Mouse (Mus musculus) embryo, embryonic 11.5 days (tissue): ENCODE measurements around the gene Kif27.
"Not testable (repeated sequence)": the region's sequence is repeated elsewhere in the genome, so short reads cannot be mapped to it uniquely, and the experiment has no call there.

Experiments used
- DNase-seq: peaks from one replicate; pipeline ENCODE4 v3.0.0-alpha.2; 2012; ENCODE audit warnings: low read depth, low spot score

Kif27 gene

DNA sequence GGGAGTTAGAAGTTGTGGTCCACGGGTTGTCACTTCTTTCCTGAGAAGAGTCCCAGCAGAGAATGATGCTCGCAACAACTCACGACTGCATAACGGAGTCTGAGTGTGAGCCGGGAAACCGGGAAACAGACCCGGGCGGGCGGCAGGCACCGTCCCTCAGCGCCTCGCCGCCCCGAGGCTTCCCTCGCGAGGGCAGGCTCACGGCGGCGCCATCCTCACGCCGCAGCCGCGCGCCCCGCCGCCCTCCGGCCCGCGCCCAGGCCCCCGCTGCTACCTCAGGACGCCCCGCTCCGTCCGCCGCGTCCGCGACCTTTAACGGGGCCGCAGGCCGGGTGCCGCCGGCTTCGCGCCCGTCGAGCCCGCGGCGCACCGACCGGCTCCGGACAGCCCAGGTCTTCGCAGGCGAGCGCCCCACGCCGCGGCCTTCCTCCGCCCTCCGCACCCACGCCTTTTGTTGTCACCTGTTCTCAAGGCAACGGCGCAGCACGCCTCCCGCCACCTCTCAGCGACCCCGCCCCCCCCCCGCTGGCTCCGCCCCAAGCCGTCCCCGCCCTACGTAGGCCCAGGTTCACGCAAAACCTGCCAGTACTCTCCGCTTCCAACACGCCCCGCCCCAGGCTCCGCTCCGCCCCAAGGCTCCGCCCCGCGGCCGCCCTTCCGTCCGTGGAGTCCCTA is at the start of gene Kif27:
Gene Kif27, minus strand, starts transcription at position 494 of the 675 bp plus-strand sequence.
- DNase-seq, result peak; percentile 83

DNA sequence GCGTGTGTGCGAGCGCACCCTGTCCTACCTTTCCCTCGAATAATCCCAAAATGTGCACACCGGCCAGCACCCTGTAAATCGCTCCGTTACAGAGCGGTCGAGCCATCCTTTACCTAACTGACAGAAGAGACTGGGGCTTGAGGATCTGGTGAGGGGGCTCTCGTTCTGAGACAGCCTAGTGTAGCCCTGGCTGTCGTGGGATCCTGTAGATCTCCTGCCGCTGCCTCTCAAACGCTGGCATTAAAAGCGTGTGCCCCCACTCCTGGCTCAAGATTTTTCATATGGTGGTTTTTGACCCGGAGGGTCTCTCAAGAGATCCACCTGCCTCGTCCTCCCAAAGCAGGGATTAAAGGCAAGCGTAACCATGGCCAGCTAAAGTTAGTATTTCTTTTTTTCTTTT is 44.3 kb upstream of the Kif27 start, which contains the start of gene Hnrnpk:
Gene Hnrnpk, minus strand, starts transcription at position 101 of the 400 bp plus-strand sequence.
- DNase-seq, result not testable (repeated sequence)

DNA sequence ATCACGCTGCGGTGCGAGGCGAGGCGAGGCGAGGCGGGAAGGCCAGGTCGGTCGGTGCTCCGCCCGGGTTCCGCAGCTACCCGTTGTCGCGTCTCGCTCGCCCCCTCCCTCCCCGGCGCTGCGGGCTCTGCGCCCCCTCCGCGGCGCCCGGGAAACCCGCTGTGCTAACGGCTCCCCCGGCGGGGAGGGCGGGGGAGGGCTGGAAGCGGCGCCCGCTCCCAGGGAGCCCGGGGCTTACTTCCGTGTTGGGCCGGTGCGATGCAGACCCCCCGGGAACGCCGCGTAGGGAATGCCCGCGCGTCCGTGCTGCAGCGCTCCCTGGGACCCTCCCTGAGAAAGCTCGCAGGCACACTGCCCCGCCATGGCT is 43.8 kb upstream of the Kif27 start:
- no peak for DNase-seq

DNA sequence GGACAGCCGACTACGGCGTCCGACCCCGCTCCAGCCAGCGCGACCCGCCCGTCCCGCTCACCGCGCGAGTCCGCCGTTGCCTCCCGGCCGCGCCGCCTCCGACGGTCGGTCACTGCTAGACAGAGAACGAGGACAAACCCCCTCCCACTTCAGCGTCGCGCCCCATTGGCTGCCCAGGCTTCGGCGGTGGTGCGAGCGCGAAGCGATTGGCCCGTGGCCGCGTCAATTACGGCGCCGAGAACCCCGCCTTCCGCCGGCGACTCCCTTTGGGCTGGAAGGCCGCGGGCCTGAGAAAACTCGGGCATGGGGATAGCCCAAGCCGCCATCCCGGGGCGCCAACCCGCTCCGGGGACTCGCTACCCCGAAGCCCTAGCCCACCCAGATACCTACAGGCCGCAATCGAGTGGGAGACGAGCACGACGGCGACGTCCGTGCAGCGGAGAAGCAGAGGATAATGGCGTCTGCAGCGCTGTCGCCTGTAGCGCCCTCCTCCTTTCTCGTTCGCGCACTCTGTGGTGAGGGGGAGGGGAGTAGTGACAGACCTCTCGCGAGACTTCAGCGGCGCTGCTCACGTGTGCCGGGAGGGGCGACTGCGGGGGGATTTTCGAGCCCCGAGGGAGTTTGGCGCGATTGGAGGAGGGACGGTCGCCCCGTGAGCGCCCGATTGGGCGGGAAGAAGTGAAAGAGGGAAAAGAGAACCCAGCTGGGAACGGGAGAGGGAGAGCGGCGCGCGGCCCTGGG is 43.3 kb upstream of the Kif27 start, which contains the start of gene Rmi1:
Gene Rmi1, plus strand, starts transcription at position 246 of the 741 bp plus-strand sequence.
- peak; percentile 98 for DNase-seq

DNA sequence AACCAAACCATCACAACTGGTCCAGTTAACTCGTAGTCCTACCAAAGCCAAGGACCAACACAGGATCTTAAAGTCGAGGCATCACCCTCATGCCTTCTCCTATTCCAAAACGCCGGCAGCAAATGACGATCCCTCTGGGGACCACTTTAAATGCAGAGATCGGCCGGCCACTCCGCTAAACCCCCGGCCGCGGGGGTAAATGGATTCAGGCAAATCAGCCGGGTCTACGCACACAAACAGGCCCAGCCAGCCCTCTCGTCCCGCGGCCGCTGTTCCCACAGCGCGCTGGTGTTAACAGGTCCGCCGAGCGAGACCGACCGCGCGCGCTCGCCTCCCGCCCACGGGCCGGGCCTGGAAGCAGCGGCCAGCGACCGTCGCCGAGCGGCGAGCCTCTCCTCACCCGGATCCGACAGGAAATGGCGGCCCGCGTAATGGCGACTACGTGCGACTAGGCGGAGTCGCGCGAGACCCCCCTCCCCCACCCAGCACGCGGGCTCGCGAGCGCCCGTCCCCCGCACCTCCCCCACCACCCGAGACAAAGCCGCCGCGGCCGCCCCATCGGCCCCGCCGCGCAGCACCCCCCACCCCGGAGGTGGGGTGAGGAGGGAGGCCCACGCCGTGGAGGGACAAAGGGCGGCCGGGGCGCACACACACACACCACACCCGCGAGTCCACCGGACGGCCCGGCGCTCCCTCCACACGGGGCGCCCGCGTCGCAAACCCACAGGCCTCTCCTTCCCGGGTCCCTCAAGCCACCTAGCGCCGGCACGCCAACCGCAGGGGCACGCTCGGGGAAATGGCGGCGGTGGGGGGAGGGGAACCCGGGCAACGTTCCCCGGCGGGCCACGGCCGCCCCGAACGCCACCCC is 42.4 kb upstream of the Kif27 start:
- DNase-seq, result peak; percentile 70

DNA sequence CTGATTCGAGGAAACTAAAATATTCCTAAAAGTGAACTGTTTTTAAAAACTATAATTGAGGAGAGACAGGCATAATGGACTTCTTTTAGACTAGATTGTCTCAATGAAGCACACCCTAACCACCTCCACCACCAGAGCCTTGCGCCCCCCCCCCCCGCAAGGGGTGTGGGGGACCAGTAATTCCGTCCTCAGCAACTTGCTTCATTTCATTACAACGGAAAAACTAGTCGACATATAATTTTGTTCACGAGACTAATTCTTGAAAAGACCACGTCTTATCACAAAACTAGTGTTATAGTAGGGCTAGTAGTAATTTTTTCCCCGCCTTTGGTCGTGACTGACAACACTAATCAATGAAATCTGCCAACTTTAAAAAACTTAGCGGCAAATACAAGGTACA is 41.7 kb upstream of the Kif27 start:
- no peak for DNase-seq

DNA sequence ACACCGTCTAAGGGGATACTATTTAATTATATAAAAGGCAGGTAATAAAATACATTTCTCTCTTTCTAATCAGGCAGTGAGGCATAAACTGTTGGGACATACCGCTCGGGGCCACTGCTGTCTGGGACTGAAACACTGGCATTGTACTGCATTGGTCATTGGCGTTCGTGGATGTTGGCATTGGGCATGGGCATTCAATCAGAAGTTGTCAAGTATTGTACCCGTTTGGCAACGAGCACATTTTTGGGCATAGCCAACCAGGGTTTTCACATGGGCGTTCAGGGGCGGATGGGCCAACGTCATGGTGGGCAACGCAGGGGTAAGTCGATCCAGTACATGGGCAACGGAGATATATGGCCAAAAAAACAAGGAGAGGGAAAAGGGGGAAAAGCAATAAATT is 38.7 kb upstream of the Kif27 start:
- no peak for DNase-seq

DNA sequence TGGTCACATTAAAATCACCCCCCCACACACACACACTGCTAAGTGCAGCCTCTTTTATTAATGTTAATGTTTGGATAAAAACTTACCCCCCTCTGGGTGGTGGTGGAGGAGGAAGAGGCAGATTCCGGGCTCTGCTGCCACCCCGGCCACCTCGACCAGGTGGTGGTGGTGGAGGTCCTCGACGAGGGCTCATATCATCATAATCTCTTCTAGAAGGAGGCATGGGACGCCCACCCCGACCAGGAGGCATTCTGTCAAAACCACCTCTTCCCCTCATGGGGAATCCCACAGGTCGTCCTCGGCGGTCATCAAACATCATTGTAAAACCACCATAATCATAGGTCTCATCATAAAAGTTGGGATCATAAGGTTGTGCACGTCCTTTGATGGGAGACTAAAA is 35.5 kb upstream of the Kif27 start:
- not testable (repeated sequence) for DNase-seq

DNA sequence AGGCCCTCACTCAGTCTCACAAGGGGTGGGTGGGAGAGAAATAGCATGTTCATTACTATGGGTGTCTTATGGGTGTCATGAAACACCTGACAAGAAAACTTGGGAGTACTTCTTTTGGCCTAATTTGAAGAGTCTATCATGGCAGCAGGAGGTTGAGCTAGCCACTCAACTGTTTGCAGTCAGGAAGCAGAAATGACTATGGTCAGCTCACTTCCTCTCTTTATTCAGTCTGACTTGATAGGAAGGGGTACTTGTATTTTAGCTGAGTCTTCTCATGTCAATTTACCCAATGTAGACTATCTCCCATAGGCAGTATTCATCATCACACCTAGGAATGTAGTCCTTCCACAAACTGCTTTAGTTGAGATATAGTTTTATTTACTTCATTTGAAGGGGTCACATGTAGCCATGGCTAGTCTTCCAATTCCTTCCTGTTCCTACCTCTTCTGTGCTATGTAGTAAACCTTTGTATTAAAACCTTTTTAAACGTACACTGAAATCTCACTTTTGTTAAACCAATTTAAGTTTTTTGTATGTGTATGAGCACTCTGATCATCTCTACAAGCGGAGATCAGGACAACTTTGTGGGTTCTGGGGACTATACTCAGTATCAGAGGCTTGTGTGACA is 30.5 kb upstream of the Kif27 start:
- DNase-seq, result no peak

DNA sequence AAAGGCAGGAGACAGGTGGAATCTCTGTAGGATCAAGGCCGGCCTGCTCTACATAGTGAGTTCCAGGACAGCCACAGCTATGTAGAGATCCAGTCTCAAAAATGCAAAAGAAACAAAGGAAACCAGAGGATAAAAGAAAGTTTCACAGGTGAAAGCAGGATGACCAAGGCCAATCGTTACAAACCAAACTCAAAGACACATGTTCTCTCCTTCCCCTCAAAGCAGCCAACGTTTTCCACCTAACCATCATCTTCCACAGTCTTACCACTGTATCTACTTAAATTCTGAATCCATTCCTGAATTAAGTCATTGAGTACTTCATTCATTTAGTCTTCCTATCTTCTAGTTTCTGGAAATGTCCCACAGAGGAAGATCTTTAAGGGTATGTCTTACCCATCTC is 29.5 kb upstream of the Kif27 start:
- DNase-seq, result no peak

DNA sequence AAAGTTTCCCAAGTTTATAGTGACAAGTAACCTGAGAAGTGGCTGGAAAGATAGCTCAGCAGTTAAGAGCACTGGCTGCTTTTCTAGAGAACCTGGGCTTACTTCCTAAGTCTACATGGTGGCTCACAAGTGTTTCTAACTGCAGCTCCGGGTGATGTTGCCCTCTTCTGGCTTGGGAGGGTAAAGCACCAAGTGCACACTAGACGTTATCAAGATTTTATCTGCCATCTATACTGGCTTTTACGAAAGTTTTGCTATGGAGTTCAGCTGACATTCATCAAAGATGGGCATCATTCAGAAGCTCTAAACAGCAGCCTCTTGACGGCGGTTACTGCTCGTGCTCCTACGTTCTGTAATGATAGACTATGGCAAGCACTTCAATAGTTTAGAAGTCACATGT is 29.0 kb upstream of the Kif27 start:
- DNase-seq, result peak; percentile 63

DNA sequence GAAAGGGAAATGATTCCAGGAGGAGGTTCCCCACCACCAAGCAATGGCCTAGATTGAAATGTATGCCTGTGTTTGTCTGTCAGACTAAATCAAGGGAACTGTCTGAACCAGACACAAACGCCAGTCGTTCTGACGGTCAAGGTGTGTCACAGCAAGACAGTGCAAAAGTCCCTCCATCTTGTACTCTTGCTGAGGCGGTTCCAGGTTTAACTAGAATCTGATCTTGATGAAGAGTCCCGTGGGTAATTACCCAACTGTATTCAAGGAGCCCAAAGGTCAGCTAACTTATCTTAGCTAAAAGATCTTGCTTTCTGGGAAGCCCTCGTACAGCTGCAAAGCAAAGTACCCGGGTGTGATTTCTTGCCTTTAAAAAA is 26.6 kb upstream of the Kif27 start:
- no peak for DNase-seq

DNA sequence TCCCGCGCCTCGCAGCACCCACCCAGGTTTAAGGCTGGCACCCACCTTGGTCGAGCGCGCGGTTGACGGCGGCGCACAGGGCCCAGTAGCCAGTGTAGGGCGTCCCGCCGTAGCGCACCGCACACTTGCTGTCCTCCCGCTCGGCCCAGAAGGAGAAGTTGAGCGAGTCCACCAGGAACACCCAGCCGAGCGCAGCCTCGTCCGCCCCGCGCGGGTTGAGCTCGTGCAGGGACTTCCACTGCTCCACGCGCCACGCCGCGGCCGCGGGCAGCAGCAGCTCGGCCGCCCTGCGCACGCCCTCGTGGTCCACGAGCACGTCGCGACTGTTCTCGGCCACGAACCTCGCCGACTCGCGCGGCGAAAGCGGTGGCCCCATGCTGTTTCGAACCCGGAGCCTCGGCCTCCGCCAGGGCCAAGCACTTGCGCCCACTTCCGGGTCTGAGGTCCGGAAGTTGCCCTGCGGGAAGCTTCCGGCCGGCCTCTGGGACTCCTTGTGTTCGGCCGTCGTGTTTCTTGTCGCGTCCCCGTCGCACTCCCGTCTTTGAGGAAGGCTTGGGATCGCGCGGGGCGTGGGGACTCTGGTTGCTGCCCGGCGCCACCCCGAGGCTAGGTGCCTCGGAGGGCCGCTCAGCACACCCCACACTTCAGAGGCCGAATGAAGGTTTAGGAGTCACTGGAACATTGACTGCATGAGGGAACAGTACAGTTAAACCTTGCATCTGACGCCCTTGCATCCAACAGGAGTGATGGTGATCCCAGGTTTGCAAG is 26.0 kb upstream of the Kif27 start, which contains the start of gene 2210016F16Rik:
Gene 2210016F16Rik, minus strand, starts transcription at position 447 of the 768 bp plus-strand sequence.
- DNase-seq, result peak; percentile 42

DNA sequence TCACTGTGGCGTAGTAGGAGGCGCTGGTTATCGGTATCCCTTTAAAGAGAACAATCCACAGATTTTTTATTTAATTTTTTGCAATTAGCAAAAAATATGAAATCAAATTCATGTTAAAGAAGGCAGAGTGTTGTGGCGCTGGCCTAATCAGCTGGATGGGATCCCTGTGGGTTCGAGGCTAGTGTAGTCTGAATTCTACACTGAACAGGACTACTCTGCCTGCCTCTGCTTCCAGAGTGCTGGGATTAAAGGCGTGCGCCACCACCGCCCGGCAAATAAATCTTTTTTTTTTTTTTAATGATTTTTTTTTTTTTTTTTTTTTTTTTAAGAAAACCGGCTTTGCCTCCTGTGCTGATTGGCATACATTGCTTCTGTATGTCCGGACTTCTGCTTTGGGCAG is 25.4 kb upstream of the Kif27 start:
- DNase-seq, result no peak

DNA sequence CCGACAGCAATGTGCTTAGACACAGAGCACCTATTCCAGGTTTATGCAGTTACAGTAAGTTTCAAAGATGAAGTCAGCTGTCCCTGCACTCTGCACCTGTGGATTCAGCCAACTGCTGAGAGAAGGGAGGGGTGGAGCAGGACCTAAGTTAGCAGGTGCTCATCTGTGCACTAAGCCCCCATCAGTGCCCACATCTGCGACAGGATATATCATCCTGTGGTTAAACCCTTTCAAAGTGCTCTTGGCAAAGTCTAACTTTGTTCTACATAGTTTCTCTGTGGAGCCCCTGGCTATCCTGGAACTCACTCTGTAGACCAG is 14.2 kb upstream of the Kif27 start:
- DNase-seq, result no peak

DNA sequence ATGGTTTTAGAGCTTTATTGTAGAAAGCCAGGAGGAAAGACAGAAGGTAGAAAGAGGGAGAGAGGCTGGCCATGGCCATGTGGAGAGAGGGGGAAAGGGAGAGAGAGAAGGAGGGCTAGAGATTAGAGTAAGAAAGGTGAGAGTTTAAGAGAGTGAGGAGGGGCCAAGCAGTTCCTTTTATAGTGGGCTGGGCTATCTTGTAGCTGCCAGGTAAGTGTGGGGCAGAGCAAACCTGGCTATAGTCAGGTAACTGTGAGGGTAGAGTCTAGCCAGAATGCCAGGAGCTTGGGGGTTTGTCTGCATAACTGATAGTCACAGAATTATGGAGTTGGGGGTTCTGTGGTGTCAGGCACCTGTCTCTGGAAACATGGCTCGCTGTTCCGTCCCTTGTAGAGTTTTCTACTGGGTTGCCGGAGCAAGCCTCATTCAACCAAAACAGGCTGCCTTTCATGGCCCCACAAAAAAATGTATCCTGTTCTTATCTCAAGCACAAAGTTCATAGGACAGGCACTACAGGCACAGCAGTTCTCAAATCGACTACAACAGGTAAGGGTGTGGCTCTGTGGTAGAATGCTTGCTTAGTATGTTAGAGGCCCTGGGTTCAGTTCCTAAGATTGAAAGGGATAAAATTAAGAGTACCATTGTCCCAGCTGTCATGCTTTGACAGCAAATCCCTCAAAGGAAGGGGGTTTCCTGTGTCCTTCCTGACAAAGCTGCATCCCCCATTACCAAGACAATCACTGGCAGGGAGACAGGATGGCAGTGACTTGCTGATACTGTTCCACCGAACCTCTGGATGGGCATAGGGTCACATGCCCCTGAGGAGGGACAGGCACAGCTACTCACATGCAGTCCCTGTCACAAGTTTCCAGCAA is 13.6 kb upstream of the Kif27 start:
- no peak for DNase-seq

DNA sequence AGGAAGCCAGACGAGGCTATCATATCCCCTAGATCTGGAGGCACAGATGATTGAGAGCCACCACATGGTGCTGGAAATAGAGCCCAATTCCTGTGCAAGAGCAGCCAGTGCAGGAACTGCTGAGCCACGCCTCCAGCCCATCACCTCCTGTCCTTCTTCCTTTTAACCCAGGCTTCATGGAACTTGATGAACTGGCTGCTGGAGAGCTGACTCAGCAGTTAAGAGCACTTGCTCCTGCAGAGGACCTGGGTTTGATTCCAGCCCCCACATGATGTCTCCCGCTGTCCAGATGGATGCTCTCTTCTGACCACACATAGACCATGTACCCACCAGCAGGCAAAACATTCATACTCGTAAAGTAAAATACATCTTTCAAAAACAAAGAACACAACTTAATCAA is 9.9 kb upstream of the Kif27 start:
- no peak for DNase-seq

DNA sequence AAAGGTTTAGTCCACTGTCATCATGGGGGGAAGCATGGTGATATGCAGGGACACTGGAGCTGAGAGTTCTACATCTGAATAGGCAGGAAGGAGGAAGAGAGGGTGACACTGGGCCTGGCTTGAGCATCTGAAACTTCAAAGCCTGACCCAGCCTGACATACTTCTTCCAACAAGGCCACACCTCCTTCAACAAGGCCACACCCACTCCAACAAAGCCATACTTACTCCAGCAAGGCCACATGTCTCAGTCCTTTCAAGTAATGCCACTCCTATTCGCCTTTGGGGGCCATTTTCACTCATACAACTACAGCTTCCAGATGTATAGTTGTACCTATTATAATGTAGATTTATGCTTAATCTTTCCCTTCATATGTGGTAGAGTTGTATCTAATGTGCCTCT is 8.7 kb upstream of the Kif27 start:
- DNase-seq, result no peak

DNA sequence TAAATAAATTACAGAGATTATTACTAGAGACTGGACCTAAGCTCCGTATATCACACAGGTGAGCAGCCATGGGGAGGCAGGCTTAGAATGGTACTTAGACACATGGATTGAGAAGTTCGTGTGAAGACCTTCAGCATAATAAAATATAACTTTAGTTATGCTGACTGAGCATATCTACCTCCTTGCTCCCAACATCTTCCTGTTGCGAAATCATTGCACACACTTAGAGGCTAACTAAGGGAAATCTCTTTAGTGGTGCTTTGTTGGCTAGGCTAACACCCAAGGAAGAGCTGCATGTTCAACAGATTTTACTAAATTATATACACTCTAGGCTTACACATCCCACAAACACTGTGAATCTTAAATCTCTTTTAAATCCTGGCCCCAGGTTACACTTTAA is 7.5 kb upstream of the Kif27 start:
- no peak for DNase-seq

DNA sequence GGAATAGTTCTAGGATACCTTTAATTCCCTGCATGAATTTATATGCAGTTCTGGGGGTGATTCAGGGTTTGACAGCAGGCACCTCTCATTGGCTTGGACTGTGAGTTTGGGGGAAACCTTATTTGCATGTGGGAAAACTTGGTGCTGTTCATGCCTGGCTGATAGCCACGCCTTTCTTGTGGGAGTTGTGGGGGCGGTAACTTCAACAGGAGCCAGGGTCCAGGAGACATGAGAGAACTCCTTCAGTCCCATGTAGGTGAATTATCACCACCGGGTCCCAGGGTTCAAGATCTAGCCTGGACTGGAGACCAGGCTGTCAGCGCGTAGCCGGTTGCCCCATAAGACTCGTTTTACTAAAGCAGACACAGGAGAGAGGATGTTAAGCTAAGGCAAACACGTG is 6.3 kb upstream of the Kif27 start:
- not testable (repeated sequence) for DNase-seq
